Mouse (Mus musculus) brown adipose tissue, adult 24 weeks (tissue): ENCODE results near the gene Colgalt1. TPM values are rescaled to one million over a fixed set of nuclear protein-coding genes. Genes with fewer than 3 reads are reported as not detected.

Source experiments
- H3K27ac ChIP-seq: fragments of 200-500 bp; replicated peaks from 2 replicates; pipeline ENCODE4 v1.5.1; 2012; ENCODE audit warnings: low read depth, mild to moderate bottlenecking, low read length
- H3K4me1 ChIP-seq: fragments of 200-500 bp; 2 replicates; pipeline ENCODE4 v1.6.1; 2012; ENCODE audit warnings: low read length, mixed read lengths; ENCODE audit not compliant: control insufficient read depth, insufficient read depth, insufficient read length
- H3K4me3 ChIP-seq: fragments of 200-500 bp; 2 replicates; pipeline ENCODE4 v1.5.1; 2012; ENCODE audit warnings: low read depth, mild to moderate bottlenecking, low read length, moderate library complexity; ENCODE audit not compliant: insufficient read depth
- polyA plus RNA-seq: library from polyadenylated mRNA; stranded (reverse); fragments of >200 nt; gene quantifications from 2 replicates; pipeline ENCODE4 v1.2.4, GENCODE M21; 2012; ENCODE audit not compliant: missing spikeins, insufficient read depth, insufficient read length

The Colgalt1 gene
- polyA plus RNA-seq, 1 experiment: 20.1 TPM

DNA sequence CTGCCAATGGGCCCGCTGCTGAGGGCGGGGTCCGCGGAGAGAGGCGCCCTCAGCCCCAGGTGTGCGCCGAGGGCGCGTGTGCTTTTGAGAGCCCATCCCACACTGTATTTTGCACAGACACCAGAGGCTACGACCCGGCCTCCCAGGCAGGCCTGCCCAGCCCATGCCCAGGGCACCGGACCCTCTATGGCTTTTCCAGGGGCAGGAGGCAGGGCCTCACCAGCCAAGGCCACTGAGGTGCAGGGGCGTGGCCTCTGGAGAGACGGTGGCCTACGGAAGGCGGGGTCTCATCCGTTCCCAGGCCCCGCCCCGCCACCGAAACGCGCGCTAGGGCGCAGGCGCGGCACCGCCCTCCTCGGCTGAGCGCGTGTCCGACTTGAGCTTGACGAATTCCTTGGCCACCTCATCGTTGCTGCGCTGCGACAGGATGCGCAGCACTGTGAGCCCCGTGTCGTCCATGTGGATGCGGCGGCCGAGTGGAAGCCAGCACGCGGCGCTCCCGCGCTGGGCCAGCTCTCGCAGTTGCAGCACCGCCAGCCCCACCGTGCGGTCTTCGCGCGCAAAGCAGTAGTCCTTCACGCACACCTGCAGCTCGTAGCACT, 18.4 kb downstream of the Colgalt1 start:
- Histone ChIP-seq H3K27ac (peak overlapping the region; percentile 57), H3K4me3 (peak overlapping the region; percentile 75), H3K4me1 (peaks cover 19% of the 10 kb centered on the region)

DNA sequence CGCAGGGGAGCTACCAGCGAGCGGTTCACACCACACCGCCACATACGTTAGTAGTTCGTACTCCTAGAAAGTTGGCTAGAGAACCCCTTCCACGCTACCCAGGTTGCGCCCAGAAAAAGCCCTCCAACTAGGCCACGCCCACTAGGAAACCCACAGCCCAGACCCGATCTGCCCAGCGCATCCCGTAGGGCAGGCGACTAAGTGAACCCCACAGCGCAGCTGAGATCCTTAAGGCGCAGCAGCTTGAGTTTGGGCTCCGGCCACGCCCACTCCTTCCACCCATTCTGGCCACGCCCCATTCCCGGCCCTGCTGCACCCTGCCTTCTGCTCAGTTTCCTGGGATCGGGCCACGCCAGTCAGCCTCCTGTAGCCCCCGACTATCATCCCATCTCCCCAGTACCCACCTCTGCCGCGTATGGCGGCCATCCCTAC, 19.0 kb downstream of the Colgalt1 start:
- Histone ChIP-seq H3K4me1 (peaks cover 19% of the 10 kb centered on the region), H3K4me3 (peak overlapping the region; percentile 44), H3K27ac (no peak overlapping the region)

DNA sequence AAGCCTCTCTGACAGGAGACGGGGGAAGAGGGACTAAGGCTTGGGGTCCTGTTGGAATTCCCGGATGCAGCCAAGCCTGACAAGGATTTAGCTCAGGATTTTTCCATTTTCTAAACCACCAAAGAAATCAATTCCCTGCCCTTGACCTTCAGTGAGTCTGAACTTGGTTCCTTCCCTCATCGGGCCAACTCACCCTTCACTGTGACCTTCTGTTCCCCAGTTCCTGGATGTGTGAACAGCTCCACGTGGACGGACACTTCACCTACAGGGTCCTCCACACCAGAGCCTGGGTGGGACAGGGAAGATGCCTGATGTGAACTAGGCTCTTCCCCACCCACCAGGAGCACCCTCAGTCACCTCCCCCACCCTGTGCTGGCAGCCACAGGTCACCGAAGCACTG, 20.0 kb downstream of the Colgalt1 start:
- Histone ChIP-seq H3K4me3 (no peak overlapping the region), H3K27ac (no peak overlapping the region), H3K4me1 (peaks cover 19% of the 10 kb centered on the region)

DNA sequence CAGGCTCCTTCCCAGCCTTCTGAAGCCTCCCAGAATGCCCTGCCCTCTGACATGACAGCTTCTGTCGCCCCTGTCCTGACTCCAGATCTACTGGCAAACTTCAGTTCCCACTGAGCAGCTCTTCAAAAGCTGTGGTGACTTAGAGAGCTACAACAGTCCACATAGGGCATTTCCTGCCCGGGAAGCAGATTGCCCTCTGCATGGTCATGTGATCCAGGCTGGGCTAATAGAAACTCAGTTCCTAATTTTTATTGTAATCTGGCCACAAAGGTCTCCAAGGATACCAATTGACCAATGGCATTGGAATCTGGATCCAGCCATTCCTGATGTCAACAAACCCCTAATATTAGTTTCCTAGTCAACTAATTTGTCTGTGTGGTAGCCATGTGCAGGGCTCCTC, 21.1 kb downstream of the Colgalt1 start:
- H3K4me3 ChIP-seq: no peak overlapping the region
- H3K27ac ChIP-seq: no peak overlapping the region
- peaks cover 19% of the 10 kb centered on the region for H3K4me1 ChIP-seq

DNA sequence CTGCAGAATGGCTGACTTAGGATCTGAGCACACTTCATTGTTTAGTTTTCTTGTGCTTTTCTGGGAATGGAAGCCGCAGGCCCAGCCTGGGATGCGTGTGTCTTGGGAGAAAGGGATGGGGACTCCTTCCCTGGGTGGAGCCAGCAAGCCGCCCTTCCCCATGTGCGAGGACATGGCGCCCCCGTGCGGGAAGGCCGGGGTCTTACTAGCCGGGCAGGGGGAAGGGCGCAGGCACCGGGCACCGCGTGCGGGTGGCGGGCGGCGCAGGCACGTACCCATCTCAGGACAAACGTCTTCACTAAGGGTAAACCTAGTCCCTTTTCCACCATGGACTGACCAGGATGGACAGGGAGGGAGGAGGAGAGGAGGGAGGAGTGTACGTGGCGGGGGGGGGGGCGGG, 22.4 kb downstream of the Colgalt1 start:
- H3K4me3 ChIP-seq: no peak overlapping the region

DNA sequence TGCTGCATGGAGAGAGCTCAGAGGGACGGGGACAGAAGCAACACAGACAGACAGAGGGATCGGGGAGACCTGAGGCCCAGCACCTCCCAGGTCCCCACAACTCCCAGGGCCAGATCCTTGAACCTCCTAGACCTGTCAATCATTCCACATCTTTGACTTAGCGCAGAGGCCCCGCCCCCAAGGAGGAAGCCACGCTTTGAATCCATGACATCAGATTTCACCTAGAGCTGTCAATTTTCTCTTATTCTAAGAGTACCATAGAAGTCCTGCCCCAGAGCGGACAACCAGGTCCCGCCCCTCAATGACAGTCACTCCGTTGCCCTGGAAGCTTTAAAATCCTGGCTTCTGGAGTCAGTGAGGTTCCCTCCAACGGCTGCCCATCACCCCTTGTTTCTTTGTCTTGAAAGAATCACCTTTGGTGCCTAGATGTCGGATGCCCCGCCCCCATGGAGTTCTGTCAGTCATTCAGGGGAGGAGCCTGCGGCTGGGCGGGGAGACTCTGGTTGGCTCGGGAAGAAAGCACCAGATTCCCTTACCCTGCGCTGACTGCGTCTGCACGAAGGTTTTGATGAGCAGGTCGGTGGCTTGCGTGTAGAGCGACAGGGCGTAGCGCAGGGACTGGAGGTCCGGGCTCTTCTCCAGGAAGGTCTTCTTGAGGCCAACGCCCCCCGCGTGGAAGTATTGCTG, 23.3 kb downstream of the Colgalt1 start:
- H3K4me3 ChIP-seq: peak overlapping the region; percentile 28; the same call in 1 of the 2 replicates
- peaks cover 7% of the 10 kb centered on the region; the same call in 1 of the 2 replicates for H3K4me1 ChIP-seq
- H3K27ac ChIP-seq: no peak overlapping the region

More for the DNA sequence above, 22.4 kb downstream of the Colgalt1 start:
- H3K4me1 ChIP-seq: peaks cover 11% of the 10 kb centered on the region
- no peak overlapping the region for H3K27ac ChIP-seq

DNA sequence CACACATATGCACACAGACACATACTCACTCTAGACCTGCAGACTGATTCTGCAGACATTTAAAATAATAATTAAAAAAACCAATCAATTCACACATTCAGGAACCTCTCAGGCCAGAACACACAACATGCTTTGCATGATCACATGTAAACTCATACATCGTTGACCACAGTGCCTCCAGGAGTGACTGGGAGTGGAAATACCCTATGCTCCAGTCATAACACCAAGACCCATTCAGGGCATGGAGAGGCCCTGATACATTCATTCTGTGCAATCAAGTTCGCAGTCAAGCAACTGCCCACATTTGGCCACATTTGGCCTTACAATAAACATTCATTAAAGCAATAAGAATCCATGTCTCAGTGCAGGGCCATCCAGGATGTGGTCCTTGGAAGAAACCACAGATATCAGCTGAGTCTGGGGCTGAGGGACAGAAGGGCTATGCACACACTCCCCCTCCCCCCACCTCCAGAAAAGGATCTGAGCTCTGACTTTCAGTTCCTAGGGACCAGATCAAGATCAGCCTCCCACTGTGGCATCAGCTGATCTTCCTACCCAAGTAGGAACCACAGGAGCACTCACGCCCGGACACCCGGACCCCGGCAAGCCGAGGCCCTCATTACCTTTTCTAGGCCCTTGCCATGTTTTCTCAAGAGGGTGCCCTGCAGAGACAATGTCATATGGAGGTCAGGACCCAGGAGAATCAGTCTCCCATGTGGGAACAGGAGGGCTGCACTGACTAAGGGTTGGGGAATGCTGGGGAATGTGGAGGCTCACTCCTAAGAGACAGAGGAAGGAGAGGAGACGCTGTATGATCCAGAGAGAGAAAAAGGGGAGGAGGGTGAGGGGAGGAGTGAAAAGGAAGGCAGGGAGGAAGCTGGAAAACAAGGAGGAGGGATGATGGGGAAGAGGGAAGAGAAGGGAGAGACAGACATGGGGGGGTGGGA, 26.6 kb downstream of the Colgalt1 start:
- no peaks in the 10 kb centered on the region for H3K4me1 ChIP-seq
- H3K4me3 ChIP-seq: no peak overlapping the region
- no peak overlapping the region for H3K27ac ChIP-seq

DNA sequence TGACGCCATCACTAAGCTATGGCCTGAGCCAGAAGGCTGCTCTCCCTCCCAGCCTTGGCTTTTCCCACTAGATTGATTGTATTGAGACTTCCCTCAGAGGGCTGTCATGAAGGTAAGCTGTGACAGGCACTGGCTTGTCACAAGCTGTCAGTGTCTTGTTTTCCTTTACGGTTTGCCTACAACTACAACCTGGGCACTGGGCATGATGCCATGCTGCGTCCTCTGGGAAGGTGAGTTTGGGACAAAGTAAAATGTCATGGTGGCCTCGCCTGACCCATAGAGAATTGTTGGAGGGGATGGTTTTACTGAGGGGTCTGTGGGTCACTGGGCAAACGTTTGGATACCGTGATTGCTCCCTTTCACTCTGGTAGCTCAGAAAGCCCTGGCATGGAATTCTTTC, 27.5 kb downstream of the Colgalt1 start:
- Histone ChIP-seq H3K27ac (no peak overlapping the region), H3K4me1 (no peaks in the 10 kb centered on the region), H3K4me3 (no peak overlapping the region)

DNA sequence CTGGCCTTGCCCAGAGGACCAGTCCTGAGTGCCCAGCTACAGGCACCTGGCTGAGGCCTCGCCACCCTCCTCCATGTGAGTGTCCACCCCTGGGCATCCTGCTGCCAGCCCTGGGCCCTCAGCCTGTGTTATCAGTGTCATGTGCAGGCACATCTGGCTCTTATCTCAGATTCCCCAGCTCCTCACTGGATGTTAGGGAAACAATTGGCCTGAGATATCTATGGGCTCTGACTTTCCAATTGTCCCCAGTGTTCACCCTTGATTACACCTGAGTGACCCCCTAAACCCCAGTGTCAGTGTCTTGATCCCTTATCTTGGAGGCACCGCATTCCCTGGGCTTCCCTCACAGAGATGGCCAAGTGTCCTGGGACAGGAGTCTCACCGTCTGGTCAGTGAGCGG, 28.5 kb downstream of the Colgalt1 start:
- Histone ChIP-seq H3K4me1 (no peaks in the 10 kb centered on the region), H3K4me3 (no peak overlapping the region), H3K27ac (no peak overlapping the region)

DNA sequence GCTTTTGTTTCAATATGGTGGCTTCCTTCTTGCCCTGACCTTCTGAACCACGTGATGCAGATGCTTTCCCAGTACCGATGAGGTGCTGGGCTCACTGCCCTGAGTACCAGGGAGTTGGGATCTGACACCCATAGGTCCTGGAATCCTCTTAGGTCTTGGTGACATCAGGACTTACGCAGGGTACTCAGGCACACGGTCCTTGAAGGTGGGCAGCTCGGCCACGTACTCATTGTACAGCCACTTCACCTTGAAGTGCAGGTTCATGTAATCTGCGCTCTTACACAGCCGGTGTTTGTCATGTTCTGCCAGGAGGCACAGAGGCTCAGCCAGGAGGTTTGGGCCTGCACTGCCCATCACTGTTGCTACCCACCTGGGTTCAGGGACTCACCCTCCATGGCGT, 34.7 kb downstream of the Colgalt1 start:
- no peaks in the 10 kb centered on the region for H3K4me1 ChIP-seq
- no peak overlapping the region for H3K27ac ChIP-seq
- no peak overlapping the region for H3K4me3 ChIP-seq

DNA sequence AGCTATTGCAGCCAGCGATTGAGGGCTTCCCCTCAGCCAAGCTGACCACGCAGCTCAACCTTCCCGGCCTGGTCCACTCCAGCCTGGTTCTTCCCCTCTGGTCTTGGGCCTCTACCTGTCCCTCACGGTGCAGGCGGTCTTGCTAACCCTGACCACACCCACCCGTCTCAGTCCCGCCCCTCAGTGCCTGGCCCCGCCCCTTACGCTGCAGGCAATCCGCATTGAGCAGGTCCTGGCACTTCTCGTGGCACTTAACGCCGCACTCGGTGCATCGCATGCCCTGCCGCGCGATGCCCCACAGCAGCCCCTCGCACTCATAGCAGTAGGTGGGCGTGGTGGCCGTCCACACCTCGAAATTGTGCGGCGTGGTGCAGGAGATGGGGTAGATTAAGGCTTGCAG, 43.8 kb downstream of the Colgalt1 start:
- Histone ChIP-seq H3K27ac (no peak overlapping the region), H3K4me3 (no peak overlapping the region), H3K4me1 (peaks cover 2% of the 10 kb centered on the region; the same call in 1 of the 2 replicates)

DNA sequence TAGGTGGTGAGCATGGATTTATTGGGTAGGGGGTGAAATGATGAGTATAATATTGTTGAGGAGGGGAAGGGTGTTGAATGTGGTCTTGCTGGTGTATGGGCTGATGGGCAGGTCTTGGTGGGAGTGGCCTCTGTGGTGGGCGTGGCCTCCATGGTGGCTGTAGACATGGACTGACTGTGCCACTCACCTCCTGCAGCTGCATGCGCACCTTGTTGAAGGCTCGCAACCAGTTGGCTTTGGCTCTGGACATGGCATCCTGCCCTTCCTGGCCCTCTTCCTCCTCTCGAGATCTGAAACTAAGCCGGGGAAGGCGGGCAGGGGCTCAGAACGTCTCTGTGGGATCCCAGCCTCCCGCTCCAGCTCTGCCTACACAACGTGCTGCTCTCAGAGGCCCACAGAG, 47.0 kb downstream of the Colgalt1 start:
- Histone ChIP-seq H3K27ac (no peak overlapping the region), H3K4me1 (peaks cover 2% of the 10 kb centered on the region; the same call in 1 of the 2 replicates), H3K4me3 (no peak overlapping the region)

DNA sequence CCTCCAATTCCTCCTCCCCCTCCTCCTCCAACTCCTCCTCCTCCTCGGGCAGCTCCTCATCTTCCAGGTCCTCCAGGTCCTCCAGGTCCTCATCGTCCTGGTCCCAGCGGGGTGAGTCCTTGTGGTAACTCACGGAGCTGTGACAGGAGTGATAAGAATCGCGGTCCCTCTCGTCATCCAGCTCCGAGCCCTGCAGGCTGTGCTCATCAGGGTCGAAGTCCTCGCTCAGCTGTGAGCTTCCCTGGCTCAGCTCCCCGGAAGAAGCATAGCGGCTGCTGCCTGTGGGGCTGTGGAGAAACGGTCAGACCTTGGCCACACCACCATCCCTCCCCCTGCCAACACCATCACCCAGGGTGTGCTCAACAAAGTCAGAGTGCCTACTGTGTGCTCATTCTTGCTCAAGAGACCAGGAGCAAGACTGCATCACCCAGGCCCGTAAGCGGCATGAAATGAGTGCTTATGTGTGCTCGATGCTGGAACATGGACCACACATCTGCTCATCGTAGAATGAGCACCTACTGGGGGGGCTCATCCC, 47.8 kb downstream of the Colgalt1 start:
- H3K4me3 ChIP-seq: no peak overlapping the region
- no peak overlapping the region for H3K27ac ChIP-seq
- peaks cover 2% of the 10 kb centered on the region; the same call in 1 of the 2 replicates for H3K4me1 ChIP-seq

DNA sequence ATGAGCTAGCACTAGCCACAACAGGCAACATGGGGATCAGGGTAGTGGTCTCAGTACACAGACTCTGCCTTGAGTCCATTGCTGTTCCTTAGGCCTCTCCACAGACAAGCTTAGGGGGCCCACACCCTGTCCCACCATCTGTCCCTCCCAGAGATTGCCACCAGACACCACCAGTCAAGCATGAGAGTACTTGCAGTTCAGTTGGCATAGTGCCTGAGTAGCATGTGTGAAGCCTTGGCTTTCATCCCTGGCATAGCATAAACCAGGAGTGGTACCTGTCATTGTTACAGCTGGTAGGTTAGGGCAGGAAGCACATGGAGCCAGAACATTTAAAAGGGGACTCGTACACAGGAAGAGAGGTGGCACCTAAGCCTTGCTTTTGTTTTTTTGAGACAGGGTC, 49.0 kb downstream of the Colgalt1 start:
- Histone ChIP-seq H3K4me3 (no peak overlapping the region), H3K27ac (no peak overlapping the region)

More for the DNA sequence above, 49.0 kb downstream of the Colgalt1 start:
- peaks cover under 1% of the 10 kb centered on the region; the same call in 1 of the 2 replicates for H3K4me1 ChIP-seq
